Mouse (Mus musculus): ENCODE data around the gene 1700049E17Rik1. TPM values are rescaled to one million over a fixed set of nuclear protein-coding genes. Genes with fewer than 3 reads are reported as not detected.
"Not testable (repeated sequence)": the region's sequence is repeated elsewhere in the genome, so short reads cannot be mapped to it uniquely, and the experiment has no call there.

The 1700049E17Rik1 gene
- polyA plus RNA-seq (2015; fragmentation: Nextera tagmentation; extraction: Ambion mirVana), result not detected in 2 replicates

- H3K9ac ChIP-seq; H3K27ac ChIP-seq (replicated peaks); H3K4me1 ChIP-seq (replicated peaks); H3K4me3 ChIP-seq; H3K9me3 ChIP-seq; H3K4me2 ChIP-seq; H3K27me3 ChIP-seq; ATAC-seq (ENCODE audit: low read depth); H3K36me3 ChIP-seq: not testable (repeated sequence)
- no CpG with 5 or more reads among the region's 1 CpGs for WGBS
Measured at GRCm38 (mm10) chr14:41924649-41925048, at the start of gene 1700049E17Rik1. Gene 1700049E17Rik1, plus strand, starts transcription at chr14:41924949.

DNA sequence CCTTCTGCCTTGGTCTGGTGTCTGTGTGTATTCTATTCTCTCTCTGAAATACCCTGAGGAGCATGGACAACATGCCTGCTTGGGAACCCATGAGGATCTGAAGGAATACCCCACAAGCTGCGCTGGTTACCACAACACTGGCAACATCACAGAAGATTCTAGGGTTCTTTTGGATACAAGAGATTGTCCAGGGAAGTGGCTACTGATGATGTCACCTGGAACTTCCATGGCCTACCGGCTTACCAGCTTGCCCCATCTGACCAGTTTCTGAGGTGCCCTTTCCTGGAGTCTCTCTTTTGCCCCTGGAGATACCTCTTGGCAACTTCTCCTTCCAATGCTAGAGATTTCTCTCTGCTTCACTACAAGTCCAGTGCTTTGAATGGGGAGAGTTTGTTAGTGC, 17.6 kb upstream of the 1700049E17Rik1 start, which contains the start of gene Gm7980:
Gene Gm7980 (minus strand): TSS at position 101 of the 400 bp plus-strand sequence.
- H3K27me3 ChIP-seq; H3K9ac ChIP-seq; ATAC-seq (ENCODE audit: low read depth); H3K27ac ChIP-seq (replicated peaks); H3K4me1 ChIP-seq (replicated peaks); H3K4me2 ChIP-seq; H3K4me3 ChIP-seq; H3K9me3 ChIP-seq; H3K36me3 ChIP-seq: not testable (repeated sequence)
- WGBS, result no CpG with 5 or more reads among the region's 2 CpGs

GRCm38 (mm10) chr14:41943695-41944094, 18.9 kb downstream of the 1700049E17Rik1 start, which contains the start of gene 1700024B05Rik:
Gene 1700024B05Rik, plus strand, starts transcription at chr14:41943995.
- H3K4me1 ChIP-seq (replicated peaks); H3K27me3 ChIP-seq; H3K4me2 ChIP-seq; H3K36me3 ChIP-seq; H3K27ac ChIP-seq (replicated peaks); H3K9ac ChIP-seq; H3K9me3 ChIP-seq; H3K4me3 ChIP-seq; ATAC-seq (ENCODE audit: low read depth): not testable (repeated sequence)
- 79% methylated on average over 2 of the region's 2 CpGs for WGBS

- H3K4me3 ChIP-seq, H3K27me3 ChIP-seq: not testable (repeated sequence)
- 75% methylated on average over 4 of the region's 4 CpGs for WGBS
Measured at GRCm38 (mm10) chr14:41964095-41964494, 39.3 kb downstream of the 1700049E17Rik1 start.

GRCm38 (mm10) chr14:41967827-41968226, 43.1 kb downstream of the 1700049E17Rik1 start, which contains the start of gene Gm6401:
Gene Gm6401, minus strand, starts transcription at chr14:41967927.
- not testable (repeated sequence) for H3K27ac ChIP-seq (replicated peaks); H3K36me3 ChIP-seq; H3K4me1 ChIP-seq (replicated peaks); H3K9me3 ChIP-seq; H3K4me3 ChIP-seq; H3K9ac ChIP-seq; ATAC-seq (ENCODE audit: low read depth); H3K4me2 ChIP-seq; H3K27me3 ChIP-seq
- 74% methylated on average over 1 of the region's 1 CpGs for WGBS

More at GRCm38 (mm10) chr14:41964095-41964494, 39.3 kb downstream of the 1700049E17Rik1 start:
- not testable (repeated sequence) for H3K4me1 ChIP-seq (replicated peaks); H3K27ac ChIP-seq (replicated peaks); ATAC-seq (ENCODE audit: low read depth); H3K4me2 ChIP-seq; H3K9me3 ChIP-seq; H3K9ac ChIP-seq; H3K36me3 ChIP-seq

- not testable (repeated sequence) for H3K36me3 ChIP-seq; H3K4me2 ChIP-seq; H3K4me3 ChIP-seq; H3K9me3 ChIP-seq; H3K9ac ChIP-seq; H3K4me1 ChIP-seq (replicated peaks); H3K27me3 ChIP-seq; ATAC-seq (ENCODE audit: low read depth); H3K27ac ChIP-seq (replicated peaks)
- 68% methylated on average over 3 of the region's 3 CpGs for WGBS
Measured at GRCm38 (mm10) chr14:41968596-41968995, 43.8 kb downstream of the 1700049E17Rik1 start.

Other genes starting within 250 kb of the 1700049E17Rik1 start
- not detected in 2 replicates for gene Gm8068, start 223.1 kb upstream of the 1700049E17Rik1 start, polyA plus RNA-seq (2015; fragmentation: Nextera tagmentation; extraction: Ambion mirVana)
- not detected in 2 replicates for gene Gm7929, start 174.3 kb upstream of the 1700049E17Rik1 start, polyA plus RNA-seq (2015; fragmentation: Nextera tagmentation; extraction: Ambion mirVana)
- gene Gm47189, start 152.5 kb upstream of the 1700049E17Rik1 start, polyA plus RNA-seq (2015; fragmentation: Nextera tagmentation; extraction: Ambion mirVana), result not detected in 2 replicates
- gene Gm7980, start 17.7 kb upstream of the 1700049E17Rik1 start, polyA plus RNA-seq (2015; fragmentation: Nextera tagmentation; extraction: Ambion mirVana), result not detected in 2 replicates
- gene 1700024B05Rik, start 19.0 kb downstream of the 1700049E17Rik1 start, polyA plus RNA-seq (2015; fragmentation: Nextera tagmentation; extraction: Ambion mirVana), result not detected in 2 replicates
- gene Gm6401, start 43.0 kb downstream of the 1700049E17Rik1 start, polyA plus RNA-seq (2015; fragmentation: Nextera tagmentation; extraction: Ambion mirVana), result not detected in 2 replicates
- gene Gm3543, start 58.4 kb downstream of the 1700049E17Rik1 start, polyA plus RNA-seq (2015; fragmentation: Nextera tagmentation; extraction: Ambion mirVana), result not detected in 2 replicates
- not detected in 2 replicates for gene Gm7951, start 192.4 kb downstream of the 1700049E17Rik1 start, polyA plus RNA-seq (2015; fragmentation: Nextera tagmentation; extraction: Ambion mirVana)
- not detected in 2 replicates for gene Gm17027, start 237.7 kb downstream of the 1700049E17Rik1 start, polyA plus RNA-seq (2015; fragmentation: Nextera tagmentation; extraction: Ambion mirVana)

Measured in neural tube, embryonic 13.5 days (tissue).